Mouse (Mus musculus): ENCODE results near the gene Mylk3. TPM values are rescaled to one million over a fixed set of nuclear protein-coding genes. Genes with fewer than 3 reads are reported as not detected.

The Mylk3 gene
- total and polyA plus RNA-seq, 2 experiments from 2014 or later, result 0.46 TPM; not detected in 1

GRCm38 (mm10) chr8:85286846-85287245 is 99.3 kb downstream of the Mylk3 start:
- 93% methylated on average over 1 of the region's 1 CpGs for WGBS
- Histone ChIP-seq H3K4me3 (ENCODE audit: low read depth, low read length) (no peak overlapping the region), H3K4me2 (ENCODE audit: low read depth, low read length, poor library complexity, severe bottlenecking) (no peak overlapping the region), H3K27ac (ENCODE audit: low read depth, low read length) (no peak overlapping the region), H3K9me3 (ENCODE audit: low read length) (no peaks in the 10 kb centered on the region), H3K27me3 (ENCODE audit: insufficient read depth, low read length) (no peaks in the 10 kb centered on the region), H3K9ac (replicated peaks; ENCODE audit: low read length, poor library complexity, severe bottlenecking) (no peak overlapping the region), H3K4me1 (ENCODE audit: insufficient read depth, low read length) (no peaks in the 10 kb centered on the region), H3K36me3 (ENCODE audit: insufficient read depth, low read length) (peaks cover 33% of the 10 kb centered on the region)
- no peak for ATAC-seq (ENCODE audit: low FRiP score)
- TF ChIP-seq CTCF (IDR thresholded peaks at IDR 0.05), result no peak
- DNase-seq (ENCODE audit: low spot score), result no peak

Other genes starting within 250 kb of the Mylk3 start
- gene Cks1brt, start 234.4 kb downstream of the Mylk3 start, total RNA-seq (2014; rRNA removed), result not detected in 2 replicates
- not detected in 2 replicates for gene Cks1brt, start 234.4 kb downstream of the Mylk3 start, polyA plus RNA-seq (2015; fragmentation: Nextera tagmentation; extraction: Ambion mirVana)
- not detected in 2 replicates for gene Olfr371, start 160.4 kb downstream of the Mylk3 start, total RNA-seq (2014; rRNA removed)
- not detected in 2 replicates for gene Olfr371, start 160.4 kb downstream of the Mylk3 start, polyA plus RNA-seq (2015; fragmentation: Nextera tagmentation; extraction: Ambion mirVana)
- 33.4 and 42.6 TPM in 2 replicates for gene Orc6, start 86.7 kb downstream of the Mylk3 start, total RNA-seq (2014; rRNA removed)
- gene Orc6, start 86.7 kb downstream of the Mylk3 start, polyA plus RNA-seq (2015; fragmentation: Nextera tagmentation; extraction: Ambion mirVana), result 60.0 and 65.7 TPM in 2 replicates
- gene Vps35, start 86.5 kb downstream of the Mylk3 start, total RNA-seq (2014; rRNA removed), result 121 and 136 TPM in 2 replicates
- gene Vps35, start 86.5 kb downstream of the Mylk3 start, polyA plus RNA-seq (2015; fragmentation: Nextera tagmentation; extraction: Ambion mirVana), result 154 TPM in 2 replicates
- 13.4 and 17.9 TPM in 2 replicates for gene 4921524J17Rik, start 46.5 kb upstream of the Mylk3 start, total RNA-seq (2014; rRNA removed)
- gene 4921524J17Rik, start 46.5 kb upstream of the Mylk3 start, polyA plus RNA-seq (2015; fragmentation: Nextera tagmentation; extraction: Ambion mirVana), result 40.7 and 48.0 TPM in 2 replicates
- 64.6 and 69.4 TPM in 2 replicates for gene Gpt2, start 106.2 kb upstream of the Mylk3 start, total RNA-seq (2014; rRNA removed)
- gene Gpt2, start 106.2 kb upstream of the Mylk3 start, polyA plus RNA-seq (2015; fragmentation: Nextera tagmentation; extraction: Ambion mirVana), result 29.2 and 30.0 TPM in 2 replicates
- gene Dnaja2, start 169.0 kb upstream of the Mylk3 start, total RNA-seq (2014; rRNA removed), result 66.9 and 82.0 TPM in 2 replicates
- 145 and 152 TPM in 2 replicates for gene Dnaja2, start 169.0 kb upstream of the Mylk3 start, polyA plus RNA-seq (2015; fragmentation: Nextera tagmentation; extraction: Ambion mirVana)